Mouse (Mus musculus): ENCODE results near the gene Npw. TPM values are rescaled to one million over a fixed set of nuclear protein-coding genes. Genes with fewer than 3 reads are reported as not detected.

Npw gene
- polyA plus RNA-seq, 1 experiment from 2014 or later: 0.42 TPM

- H3K36me3 ChIP-seq: peaks cover 10% of the 10 kb centered on the region
- H3K4me1 ChIP-seq: peaks cover 67% of the 10 kb centered on the region
- no peak overlapping the region for H3K27ac ChIP-seq (replicated peaks)
- no peak overlapping the region for H3K4me3 ChIP-seq (replicated peaks)
- H3K9ac ChIP-seq (replicated peaks): no peak overlapping the region
- H3K4me2 ChIP-seq: no peak overlapping the region
- WGBS: 77% methylated on average over 5 of the region's 5 CpGs
- no peaks in the 10 kb centered on the region for H3K9me3 ChIP-seq (replicated peaks)
- H3K27me3 ChIP-seq (replicated peaks): peaks cover 16% of the 10 kb centered on the region
- no peak for ATAC-seq (ENCODE audit: low FRiP score)
Observed at GRCm38 (mm10) chr17:24692385-24692784, 34.1 kb upstream of the Npw start.

GRCm38 (mm10) chr17:24689251-24690081, 31.2 kb upstream of the Npw start, which contains the start of gene Syngr3:
TSS of gene Syngr3 (minus strand) at chr17:24689955.
- no peaks in the 10 kb centered on the region for H3K9me3 ChIP-seq (replicated peaks)
- under 1% methylated on average over 49 of the region's 55 CpGs for WGBS
- peaks cover 58% of the 10 kb centered on the region for H3K4me1 ChIP-seq
- peak within 1 kb of the TSS; percentile 86 for H3K9ac ChIP-seq (replicated peaks)
- peak; percentile 77 for ATAC-seq (ENCODE audit: low FRiP score)
- H3K27me3 ChIP-seq (replicated peaks): peaks cover 19% of the 10 kb centered on the region
- peak within 1 kb of the TSS; percentile 64 for H3K4me2 ChIP-seq
- H3K4me3 ChIP-seq (replicated peaks): peak within 1 kb of the TSS; percentile 70
- H3K36me3 ChIP-seq: peaks cover 13% of the 10 kb centered on the region
- peak within 1 kb of the TSS; percentile 93 for H3K27ac ChIP-seq (replicated peaks)

DNA sequence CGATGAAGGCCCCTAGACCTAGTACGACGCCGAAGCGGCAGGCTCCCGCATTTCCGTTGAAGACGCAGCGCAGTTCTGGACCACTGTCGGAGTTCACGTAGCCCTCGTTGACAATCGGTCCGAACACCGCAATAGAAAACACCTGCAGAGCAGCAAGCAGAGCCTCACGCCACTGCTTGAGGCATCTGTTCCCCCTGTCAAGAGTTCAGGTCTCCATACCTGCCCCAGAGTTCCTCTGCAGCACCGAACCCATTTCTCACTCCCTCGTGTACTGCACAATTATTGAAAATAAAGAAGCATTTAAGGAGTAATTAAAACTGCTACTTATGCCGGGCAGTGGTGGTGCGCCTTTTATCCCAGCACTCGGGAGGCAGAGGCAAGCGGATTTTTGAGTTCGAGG, 29.3 kb upstream of the Npw start:
- H3K4me2 ChIP-seq: peak overlapping the region; percentile 64
- 20% methylated on average over 23 of the region's 23 CpGs for WGBS
- H3K27ac ChIP-seq (replicated peaks): no peak overlapping the region
- ATAC-seq (ENCODE audit: low FRiP score): no peak
- H3K9me3 ChIP-seq (replicated peaks): no peaks in the 10 kb centered on the region
- peak overlapping the region; percentile 70 for H3K4me3 ChIP-seq (replicated peaks)
- peak overlapping the region; percentile 35 for H3K9ac ChIP-seq (replicated peaks)
- H3K27me3 ChIP-seq (replicated peaks): peaks cover 19% of the 10 kb centered on the region
- peaks cover 7% of the 10 kb centered on the region for H3K36me3 ChIP-seq
- peaks cover 48% of the 10 kb centered on the region for H3K4me1 ChIP-seq

DNA sequence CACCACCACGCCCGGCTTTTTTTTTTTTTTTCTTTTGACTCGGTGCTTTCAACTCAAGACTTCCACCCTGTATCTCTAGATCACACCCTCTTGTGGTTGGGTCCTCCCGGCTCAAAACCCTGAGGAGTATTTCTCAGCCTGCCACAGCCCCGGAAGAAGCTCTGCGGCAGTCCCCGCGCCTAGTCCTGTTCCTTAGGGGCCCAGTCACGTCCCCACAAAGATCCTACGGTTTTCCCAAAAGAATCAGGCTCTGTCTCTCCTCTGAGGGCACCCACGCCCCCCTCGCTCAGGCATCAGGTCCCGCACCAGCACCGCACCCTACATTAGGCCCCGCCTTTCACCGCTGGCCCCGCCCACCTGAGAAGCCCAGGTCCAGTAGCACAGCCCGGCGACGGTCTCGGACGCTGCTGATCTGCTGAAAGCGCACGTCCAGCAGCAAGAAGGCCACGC, 28.9 kb upstream of the Npw start:
- no peaks in the 10 kb centered on the region for H3K9me3 ChIP-seq (replicated peaks)
- peaks cover 46% of the 10 kb centered on the region for H3K4me1 ChIP-seq
- peaks cover 7% of the 10 kb centered on the region for H3K36me3 ChIP-seq
- ATAC-seq (ENCODE audit: low FRiP score): no peak
- H3K4me2 ChIP-seq: peak overlapping the region; percentile 64
- H3K27me3 ChIP-seq (replicated peaks): peaks cover 19% of the 10 kb centered on the region
- H3K4me3 ChIP-seq (replicated peaks): peak overlapping the region; percentile 70
- no peak overlapping the region for H3K27ac ChIP-seq (replicated peaks)
- H3K9ac ChIP-seq (replicated peaks): peak overlapping the region; percentile 35
- WGBS: 3% methylated on average over 24 of the region's 25 CpGs

DNA sequence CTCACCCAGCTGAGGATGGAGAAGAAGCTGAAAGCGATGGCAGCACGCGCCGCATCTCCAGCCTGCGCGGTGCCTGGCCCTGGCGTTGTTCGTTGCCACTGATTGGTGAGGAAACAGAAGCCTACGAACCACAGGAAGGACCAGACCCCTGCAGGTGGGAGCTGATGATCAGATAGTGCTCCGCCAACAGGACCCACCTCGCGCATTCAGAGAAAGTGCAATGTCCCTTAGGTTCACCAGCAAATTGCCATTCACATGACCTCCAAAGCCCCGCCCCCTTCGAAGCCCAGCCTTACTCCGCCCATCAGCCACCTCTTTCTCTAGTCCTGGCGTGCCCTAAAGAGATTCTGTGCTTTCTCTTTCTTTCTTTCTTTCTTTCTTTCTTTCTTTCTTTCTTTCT, 28.3 kb upstream of the Npw start:
- Histone ChIP-seq H3K4me2 (peak overlapping the region; percentile 21; the same call in 1 of the 2 replicates), H3K9ac (replicated peaks) (no peak overlapping the region)
- WGBS: 32% methylated on average over 16 of the region's 16 CpGs

GRCm38 (mm10) chr17:24677500-24678080, 19.3 kb upstream of the Npw start:
- H3K36me3 ChIP-seq: peaks cover 60% of the 10 kb centered on the region
- 88% methylated on average over 24 of the region's 24 CpGs for WGBS

More for the DNA sequence above, 28.3 kb upstream of the Npw start:
- ATAC-seq (ENCODE audit: low FRiP score): no peak
- H3K4me1 ChIP-seq: peaks cover 46% of the 10 kb centered on the region
- no peaks in the 10 kb centered on the region for H3K9me3 ChIP-seq (replicated peaks)
- H3K27ac ChIP-seq (replicated peaks): no peak overlapping the region
- H3K4me3 ChIP-seq (replicated peaks): no peak overlapping the region
- H3K27me3 ChIP-seq (replicated peaks): peaks cover 19% of the 10 kb centered on the region
- peaks cover 14% of the 10 kb centered on the region for H3K36me3 ChIP-seq

GRCm38 (mm10) chr17:24676877-24677276, 18.6 kb upstream of the Npw start:
- Histone ChIP-seq H3K4me2 (no peak overlapping the region), H3K27me3 (replicated peaks) (no peaks in the 10 kb centered on the region), H3K9ac (replicated peaks) (no peak overlapping the region), H3K4me3 (replicated peaks) (no peak overlapping the region), H3K9me3 (replicated peaks) (no peaks in the 10 kb centered on the region), H3K27ac (replicated peaks) (no peak overlapping the region), H3K36me3 (peaks cover 53% of the 10 kb centered on the region), H3K4me1 (peaks cover 20% of the 10 kb centered on the region)
- WGBS: 93% methylated on average over 5 of the region's 5 CpGs
- no peak for ATAC-seq (ENCODE audit: low FRiP score)

More at GRCm38 (mm10) chr17:24677500-24678080, 19.3 kb upstream of the Npw start:
- H3K4me1 ChIP-seq: peaks cover 13% of the 10 kb centered on the region
- no peaks in the 10 kb centered on the region for H3K9me3 ChIP-seq (replicated peaks)
- no peak overlapping the region for H3K27ac ChIP-seq (replicated peaks)
- no peak overlapping the region for H3K4me3 ChIP-seq (replicated peaks)
- no peak overlapping the region for H3K9ac ChIP-seq (replicated peaks)
- H3K27me3 ChIP-seq (replicated peaks): no peaks in the 10 kb centered on the region
- no peak for ATAC-seq (ENCODE audit: low FRiP score)
- no peak overlapping the region for H3K4me2 ChIP-seq

GRCm38 (mm10) chr17:24676187-24676586, 17.9 kb upstream of the Npw start:
- H3K36me3 ChIP-seq: peaks cover 46% of the 10 kb centered on the region
- no peak overlapping the region for H3K9ac ChIP-seq (replicated peaks)
- no peak overlapping the region for H3K4me3 ChIP-seq (replicated peaks)
- no peak overlapping the region for H3K27ac ChIP-seq (replicated peaks)
- ATAC-seq (ENCODE audit: low FRiP score): no peak
- no peaks in the 10 kb centered on the region for H3K27me3 ChIP-seq (replicated peaks)
- 68% methylated on average over 2 of the region's 2 CpGs for WGBS
- H3K4me1 ChIP-seq: peaks cover 27% of the 10 kb centered on the region
- no peak overlapping the region for H3K4me2 ChIP-seq
- no peaks in the 10 kb centered on the region for H3K9me3 ChIP-seq (replicated peaks)

DNA sequence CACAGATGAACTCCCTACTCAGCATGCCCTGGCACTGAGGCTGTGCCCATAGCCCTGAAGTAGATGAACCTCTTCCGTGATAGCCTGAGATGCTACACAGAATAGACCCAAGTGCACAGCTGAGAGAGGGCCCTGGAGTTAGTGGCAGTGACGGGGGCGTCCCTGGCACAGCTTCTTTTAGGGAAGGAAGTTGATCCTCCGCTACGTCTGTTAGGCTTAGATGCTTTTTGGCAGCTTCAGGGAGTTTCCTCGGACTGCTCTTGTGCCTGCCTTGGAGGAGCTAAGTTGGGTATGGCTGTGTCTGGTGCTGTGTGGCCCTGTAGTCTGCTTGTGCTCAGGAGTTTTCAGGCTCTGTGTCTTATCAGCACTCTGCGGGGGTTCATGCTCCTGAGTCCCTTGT, 16.0 kb upstream of the Npw start:
- H3K4me2 ChIP-seq: no peak overlapping the region
- H3K27ac ChIP-seq (replicated peaks): no peak overlapping the region
- H3K9ac ChIP-seq (replicated peaks): no peak overlapping the region
- ATAC-seq (ENCODE audit: low FRiP score): no peak
- H3K4me1 ChIP-seq: peaks cover 39% of the 10 kb centered on the region
- WGBS: 91% methylated on average over 7 of the region's 7 CpGs
- no peaks in the 10 kb centered on the region for H3K27me3 ChIP-seq (replicated peaks)
- peaks cover 28% of the 10 kb centered on the region for H3K36me3 ChIP-seq
- no peaks in the 10 kb centered on the region for H3K9me3 ChIP-seq (replicated peaks)
- no peak overlapping the region for H3K4me3 ChIP-seq (replicated peaks)

DNA sequence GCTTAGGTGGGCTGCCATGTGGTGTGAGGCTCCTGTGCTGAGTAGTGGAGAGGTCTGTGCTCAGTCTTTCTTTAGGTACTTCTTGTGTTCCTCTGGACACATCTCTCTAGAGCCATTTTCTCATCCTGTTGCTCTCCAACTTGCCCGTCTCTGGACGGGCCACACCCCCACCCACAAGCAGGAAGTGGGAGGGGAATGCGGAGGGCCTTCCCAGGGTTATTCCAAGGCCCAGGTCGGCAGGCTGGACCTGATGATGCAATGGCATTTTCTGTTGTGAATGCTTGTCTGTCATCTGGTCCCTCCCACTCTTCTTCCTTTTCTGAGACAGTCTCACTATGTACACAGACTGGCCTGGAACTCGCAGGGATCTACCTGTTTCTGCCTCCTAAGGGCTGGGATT, 13.9 kb upstream of the Npw start:
- Histone ChIP-seq H3K27ac (replicated peaks) (no peak overlapping the region), H3K36me3 (peaks cover 7% of the 10 kb centered on the region), H3K4me1 (peaks cover 47% of the 10 kb centered on the region), H3K9ac (replicated peaks) (peak overlapping the region; percentile 34), H3K4me2 (peak overlapping the region; percentile 84), H3K4me3 (replicated peaks) (no peak overlapping the region), H3K27me3 (replicated peaks) (no peaks in the 10 kb centered on the region), H3K9me3 (replicated peaks) (no peaks in the 10 kb centered on the region)
- WGBS: 36% methylated on average over 5 of the region's 5 CpGs
- no peak for ATAC-seq (ENCODE audit: low FRiP score)

DNA sequence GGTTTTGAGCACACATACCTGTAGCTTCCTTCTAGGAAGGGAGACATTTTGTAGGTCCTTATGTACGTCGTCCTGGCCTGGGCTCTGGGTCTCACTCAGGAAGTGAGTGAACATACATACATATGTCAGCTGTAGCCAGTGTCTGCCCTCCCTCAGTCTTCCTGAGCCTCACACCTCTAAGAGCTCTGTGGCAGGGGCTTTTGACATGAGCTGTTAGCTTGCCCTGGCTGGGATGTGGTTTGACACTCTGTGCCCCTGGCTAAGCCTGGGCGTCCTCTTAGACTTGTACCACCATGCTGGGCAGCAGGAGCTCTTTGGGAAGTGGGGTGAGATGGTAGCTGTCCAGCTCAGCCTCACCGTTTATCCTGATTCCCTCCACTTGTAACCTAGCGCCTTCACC, 13.1 kb upstream of the Npw start:
- WGBS: 84% methylated on average over 5 of the region's 5 CpGs
- Histone ChIP-seq H3K4me3 (replicated peaks) (no peak overlapping the region), H3K9ac (replicated peaks) (no peak overlapping the region), H3K4me2 (peak overlapping the region; percentile 84), H3K4me1 (peaks cover 47% of the 10 kb centered on the region), H3K27ac (replicated peaks) (no peak overlapping the region), H3K27me3 (replicated peaks) (no peaks in the 10 kb centered on the region), H3K36me3 (no peaks in the 10 kb centered on the region), H3K9me3 (replicated peaks) (no peaks in the 10 kb centered on the region)
- ATAC-seq (ENCODE audit: low FRiP score): no peak
